8 mouse cellular contexts compared by ENCODE assay signal in the genomic region with DNA sequence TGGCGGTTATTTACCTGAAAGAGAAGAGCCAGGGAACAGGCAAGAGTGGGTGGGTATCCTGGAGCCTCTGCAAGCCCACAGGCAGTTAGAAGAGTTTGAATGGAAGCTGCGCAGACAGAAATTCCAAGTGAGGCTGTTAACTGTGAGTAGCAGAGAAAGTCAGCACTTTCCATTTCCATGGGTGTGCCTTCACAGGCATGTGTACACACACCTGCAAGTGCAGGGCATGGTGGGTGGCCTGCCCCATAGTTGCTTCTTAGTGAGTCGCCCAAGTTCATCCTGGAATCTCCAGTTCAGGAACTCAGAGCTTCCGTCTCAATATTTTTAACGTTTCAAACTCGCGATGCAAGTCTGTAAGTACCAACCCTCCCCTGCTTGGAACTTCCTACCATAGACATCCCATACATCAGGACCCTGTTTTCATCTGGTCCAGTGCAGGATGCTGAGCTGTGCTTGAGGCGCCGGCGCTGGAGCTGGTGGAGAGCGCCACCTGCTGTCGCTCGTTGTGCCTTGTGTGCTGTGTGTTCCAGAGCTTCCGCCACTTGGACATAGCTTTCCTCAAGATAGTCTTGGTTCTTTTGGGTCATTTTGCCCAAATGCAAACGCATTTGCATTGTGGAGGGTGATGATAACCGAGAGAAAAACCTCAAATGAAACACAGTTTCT.
A peak's percentile ranks its signal among the peaks of the same experiment; 100 is the strongest.
DNase-seq lines count a peak whose midpoint lies in the region; ATAC-seq lines count a peak whose summit lies in the region.

No protein-coding gene starts in this region.

- peak; percentile 72 to 74 for DNase-seq in adrenal gland, adult 18-20 months (ENCODE audit: low spot score in 2 of 2)
- peak; percentile 62 for DNase-seq in cerebellum, adult 8-10 months
- DNase-seq in forelimb bud, embryonic 11.5 days (ENCODE audit: low read depth, low spot score) = peak; percentile 80
- peak; percentile 38 for DNase-seq in induced T-regulatory cell, adult 2 months (ENCODE audit: low read depth)
- DNase-seq in left cerebral cortex, adult 11 months (ENCODE audit: low spot score) = peak; percentile 41
- DNase-seq in right cerebral cortex, postnatal 4 days = peak; percentile 91

- ATAC-seq in megakaryocyte-erythroid progenitor cell, adult 5-6 weeks (replicated peaks; ENCODE audit: low FRiP score, low TSS enrichment, poor library complexity, severe bottlenecking) = peak; percentile 86
- no peak for ATAC-seq in inflammation-experienced regulatory T-cells, adult 6 months

Comparison
In these comparisons a context has a peak if more than half of its experiments do, and no peak if none do; other contexts are left out.
1. DNase-seq: peak in every context shown above with its lines; median percentile 91 in right cerebral cortex, postnatal 4 days; 80 in forelimb bud, embryonic 11.5 days; 73 in adrenal gland, adult 18-20 months; 62 in cerebellum, adult 8-10 months; 41 in left cerebral cortex, adult 11 months; 38 in induced T-regulatory cell, adult 2 months.